Mouse (Mus musculus): ENCODE measurements around the gene Pf4.

Gene Pf4

DNA sequence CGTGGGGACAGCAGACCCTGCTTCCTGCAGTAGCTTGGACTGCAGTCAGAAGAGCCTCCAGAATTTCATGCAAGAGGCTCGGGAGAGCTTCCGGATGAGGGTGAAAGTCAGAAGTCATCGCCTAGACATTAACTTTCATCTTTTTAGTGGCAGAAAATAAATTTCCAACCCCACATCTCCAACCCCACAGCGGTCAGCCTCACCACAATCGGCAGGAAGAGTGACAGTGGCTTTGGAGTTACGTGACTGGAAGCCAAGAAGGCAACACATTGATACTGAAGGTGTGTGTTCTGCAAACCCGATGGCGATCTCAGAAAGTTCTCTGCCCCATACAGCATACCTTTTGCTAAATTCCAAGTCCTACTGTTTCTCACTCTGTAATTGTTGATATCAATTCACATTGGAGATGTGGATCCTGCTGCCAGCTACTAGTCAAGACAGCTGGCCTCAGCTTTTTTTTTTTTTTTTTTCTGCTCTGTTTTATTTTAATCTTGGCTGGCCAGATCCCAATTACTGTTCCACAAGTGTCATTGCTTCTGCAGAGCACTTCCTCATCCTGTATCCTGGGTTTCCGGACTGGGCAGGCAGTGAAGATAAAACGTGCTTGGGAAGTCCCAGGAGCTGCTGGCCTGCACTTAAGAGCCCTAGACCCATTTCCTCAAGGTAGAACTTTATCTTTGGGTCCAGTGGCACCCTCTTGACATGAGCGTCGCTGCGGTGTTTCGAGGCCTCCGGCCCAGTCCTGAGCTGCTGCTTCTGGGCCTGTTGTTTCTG is at the start of gene Pf4:
Gene Pf4, plus strand, starts transcription at position 556 of the 774 bp plus-strand sequence.
- peak; percentile 16 for DNase-seq

DNA sequence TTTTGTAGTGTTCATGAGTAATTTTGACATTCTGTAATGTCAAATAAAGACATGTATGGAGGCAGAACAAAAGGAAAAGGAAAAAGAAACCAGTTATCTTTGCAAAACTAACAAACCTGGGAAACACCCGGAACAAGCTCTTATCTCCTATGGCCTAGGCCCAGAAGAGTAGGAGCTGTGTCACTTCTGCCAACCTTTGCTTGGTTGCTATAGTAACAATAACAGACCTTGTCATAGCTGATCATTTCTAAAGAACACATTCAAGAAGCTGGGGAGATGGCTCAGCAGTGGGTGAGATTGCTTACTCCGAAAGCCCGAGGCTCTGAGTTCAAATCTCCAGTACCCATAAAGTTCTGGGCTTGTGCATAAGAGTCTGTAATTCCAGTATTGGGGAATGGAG is 49.6 kb upstream of the Pf4 start:
- no peak for DNase-seq

DNA sequence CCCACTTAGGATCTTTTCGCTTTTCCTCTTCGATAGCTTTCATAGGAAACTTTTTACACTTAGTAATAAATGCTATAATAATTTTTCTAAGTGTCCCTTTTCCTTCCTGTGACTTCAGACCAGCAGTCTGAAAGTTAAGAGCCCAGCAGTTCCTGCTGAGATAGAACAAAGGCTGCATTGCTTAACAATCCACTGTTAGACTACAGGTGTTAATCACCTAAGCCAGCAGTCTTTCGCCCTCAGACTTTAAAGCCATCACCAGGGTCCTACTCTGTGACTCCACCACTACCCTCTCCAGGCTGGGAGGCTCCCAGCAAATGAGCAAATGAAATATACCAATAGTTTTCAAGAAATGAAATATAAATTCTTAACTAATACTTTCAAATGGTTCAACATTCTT is 44.0 kb upstream of the Pf4 start:
- no peak for DNase-seq

DNA sequence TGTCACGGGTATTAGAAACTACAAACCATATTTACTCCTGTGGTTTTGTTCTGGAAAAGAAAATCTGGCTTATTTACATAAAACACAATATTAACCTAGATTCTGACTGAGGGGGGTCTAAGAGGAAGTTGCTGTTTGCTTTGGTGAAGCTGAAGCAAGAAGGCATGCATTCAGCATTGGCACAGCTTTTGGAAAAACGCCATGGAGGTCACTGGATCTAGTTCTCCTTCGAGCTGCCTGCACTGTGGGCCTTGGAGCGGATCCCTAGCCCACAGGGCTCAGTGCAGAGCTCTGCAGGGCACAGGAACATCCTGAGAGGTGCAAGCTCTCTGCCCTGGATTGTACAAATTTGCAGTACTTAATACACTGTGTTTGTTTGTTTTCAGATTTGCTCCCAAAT is 40.8 kb upstream of the Pf4 start:
- DNase-seq: peak; percentile 25

DNA sequence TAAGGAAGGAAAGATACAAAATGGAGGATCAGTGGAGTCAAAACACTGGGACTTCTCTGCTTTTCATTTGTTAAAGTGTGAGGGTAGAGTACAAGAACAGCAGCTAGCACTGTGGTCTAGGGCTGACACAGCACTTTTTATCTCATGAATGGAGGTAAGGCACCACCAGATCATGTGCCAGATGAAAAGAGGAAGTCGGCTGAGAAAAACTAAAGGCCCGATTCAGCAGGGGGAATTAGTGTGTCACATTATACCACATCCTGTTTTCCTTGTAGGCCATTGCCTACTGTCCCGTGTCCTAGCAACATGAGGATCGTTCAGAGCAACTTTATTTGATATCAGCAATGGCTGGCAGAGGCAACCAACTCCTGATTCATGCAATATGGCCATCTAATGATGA is 30.2 kb upstream of the Pf4 start:
- DNase-seq: no peak

DNA sequence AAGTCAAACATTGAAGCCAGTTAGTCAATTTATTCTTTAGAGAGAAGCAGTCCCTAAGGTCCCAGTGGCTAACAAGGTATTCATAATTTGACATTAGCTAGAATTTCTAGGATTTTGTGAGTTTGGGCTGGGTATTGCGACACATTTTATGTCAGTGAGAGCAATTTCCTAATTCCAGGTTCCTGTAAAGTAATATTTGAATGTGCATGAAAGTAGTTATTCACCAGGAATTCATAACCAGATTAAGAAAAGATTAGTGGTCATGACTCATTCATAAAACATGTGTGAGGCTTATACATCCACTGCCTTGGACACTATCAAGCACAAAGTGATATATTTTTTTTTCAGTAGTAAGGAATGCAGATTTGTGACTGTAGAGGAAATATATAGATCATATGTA is 18.3 kb upstream of the Pf4 start:
- DNase-seq: no peak

DNA sequence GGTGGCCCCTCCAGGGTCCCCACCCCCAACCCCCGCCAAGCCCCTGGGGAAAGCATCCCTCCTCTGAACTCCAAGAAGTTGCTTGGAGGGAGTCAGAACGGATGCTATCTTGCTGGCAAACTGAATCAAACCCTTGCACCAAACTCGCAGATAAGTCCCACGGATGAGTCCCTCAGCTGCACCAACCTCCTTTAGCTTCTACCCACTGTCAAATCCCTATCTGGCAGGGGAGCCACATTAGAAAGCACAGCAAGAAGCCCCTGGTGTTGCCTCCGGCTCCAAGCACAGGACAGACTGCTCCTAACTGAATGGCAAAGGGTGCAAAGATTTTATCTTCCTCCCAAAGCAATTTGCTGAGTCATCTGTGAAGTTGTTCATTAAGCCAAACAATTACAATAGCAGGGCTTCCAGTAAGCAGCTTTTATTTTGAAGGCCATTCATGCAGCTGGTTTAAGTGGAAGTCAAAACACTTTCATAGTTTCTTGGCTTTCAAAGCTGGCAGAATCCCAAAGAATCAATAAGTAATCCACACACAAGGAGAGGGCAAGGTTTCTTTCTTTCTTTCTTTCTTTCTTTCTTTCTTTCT is 14.1 kb upstream of the Pf4 start:
- DNase-seq: no peak

DNA sequence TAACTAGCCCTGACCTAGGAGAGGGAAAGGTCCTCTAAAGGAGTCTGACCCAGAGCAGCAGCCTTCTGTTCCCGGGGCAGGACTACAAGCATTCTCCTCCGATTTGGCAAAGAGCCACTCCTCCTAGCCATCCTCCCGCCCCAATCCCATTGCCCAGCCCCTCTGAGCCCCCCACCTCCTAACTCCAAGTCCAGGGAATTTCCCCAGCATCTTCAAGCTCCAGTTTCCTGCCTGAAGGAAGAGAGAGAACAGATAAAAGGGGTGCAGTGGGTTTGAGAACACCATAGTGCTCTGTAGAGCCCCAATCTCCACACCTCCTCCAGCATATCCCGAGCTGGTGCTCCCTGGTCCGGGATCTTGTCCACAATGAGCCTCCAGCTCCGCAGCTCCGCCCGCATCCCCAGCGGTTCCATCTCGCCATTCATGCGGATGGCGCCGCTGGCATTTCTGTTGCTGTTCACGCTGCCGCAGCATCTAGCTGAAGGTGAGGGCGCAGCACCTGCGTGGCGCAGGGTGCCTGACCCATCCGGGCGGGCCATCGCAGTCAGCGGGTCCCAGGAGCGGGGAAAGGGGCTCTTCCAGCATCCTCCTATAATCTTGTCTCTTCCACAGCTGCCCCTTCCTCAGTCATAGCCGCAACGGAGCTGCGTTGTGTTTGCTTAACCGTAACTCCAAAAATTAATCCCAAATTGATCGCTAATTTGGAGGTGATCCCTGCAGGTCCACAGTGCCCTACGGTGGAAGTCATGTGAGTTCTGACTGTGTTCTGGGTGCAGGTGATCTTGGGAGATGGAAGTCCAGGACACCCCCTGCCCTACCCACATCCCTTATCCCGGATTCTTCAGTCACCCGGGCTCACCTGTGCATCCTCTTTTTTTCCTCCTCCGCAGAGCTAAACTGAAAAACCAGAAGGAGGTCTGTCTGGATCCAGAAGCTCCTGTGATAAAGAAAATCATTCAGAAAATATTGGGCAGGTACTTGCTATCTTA is 12.9 kb upstream of the Pf4 start, which contains the start of gene Cxcl5:
Gene Cxcl5, plus strand, starts transcription at position 284 of the 989 bp plus-strand sequence.
- no peak for DNase-seq

DNA sequence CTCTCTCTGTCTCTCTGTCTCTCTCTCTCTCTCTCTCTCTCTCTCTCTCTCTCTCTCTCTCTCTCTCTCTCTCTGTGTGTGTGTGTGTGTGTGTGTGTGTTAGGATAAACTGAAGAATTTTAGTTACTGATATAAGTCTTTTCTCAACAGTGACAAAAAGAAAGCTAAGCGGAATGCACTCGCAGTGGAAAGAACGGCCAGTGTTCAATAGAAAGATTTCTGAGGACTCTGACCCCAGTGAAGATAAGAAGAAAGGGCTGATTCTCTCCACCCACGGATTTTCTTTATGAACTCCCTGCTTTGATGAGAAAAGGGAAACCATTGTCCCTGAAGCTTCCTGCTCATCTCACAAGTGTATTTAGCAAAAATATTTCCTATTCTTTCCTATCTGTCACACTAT is 11.9 kb upstream of the Pf4 start:
- no peak for DNase-seq

DNA sequence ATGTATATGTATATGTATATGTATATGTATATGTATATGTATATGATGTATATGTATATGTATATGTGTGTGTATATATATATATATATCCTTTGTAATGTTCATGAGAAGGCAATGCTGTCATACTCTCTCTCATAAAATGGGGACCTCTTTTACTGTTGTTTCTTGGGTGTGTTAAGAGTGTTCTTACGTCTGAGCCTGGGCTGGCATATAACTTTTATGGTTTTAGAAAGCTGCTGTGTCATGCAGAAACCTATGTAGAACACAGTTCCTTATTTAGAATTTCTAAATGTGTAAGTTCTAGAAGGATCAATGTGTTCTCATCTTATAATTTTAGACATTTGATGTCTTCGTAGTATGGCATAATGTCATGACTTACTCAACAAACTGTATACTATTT is 11.4 kb upstream of the Pf4 start:
- DNase-seq: no peak

DNA sequence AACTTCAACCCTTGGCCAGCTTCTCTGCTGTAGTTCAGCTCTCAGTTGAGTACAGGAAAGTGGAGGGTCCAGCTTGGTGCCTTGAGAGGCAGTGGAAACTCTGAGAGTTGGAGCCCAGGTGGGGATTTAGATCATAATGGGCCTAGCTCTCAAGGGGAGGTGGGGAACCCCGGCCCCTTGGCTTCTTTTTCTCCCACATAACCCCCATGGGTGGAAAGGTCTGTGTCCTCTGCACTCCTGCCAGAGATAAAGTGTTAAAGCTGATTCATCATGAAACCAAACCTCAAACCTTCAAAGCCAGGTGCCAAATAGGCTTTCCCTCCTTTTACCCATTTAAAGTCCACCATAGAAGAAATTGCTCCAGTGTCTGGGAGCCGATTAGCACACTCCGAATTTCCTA is 10.4 kb upstream of the Pf4 start:
- DNase-seq: no peak

DNA sequence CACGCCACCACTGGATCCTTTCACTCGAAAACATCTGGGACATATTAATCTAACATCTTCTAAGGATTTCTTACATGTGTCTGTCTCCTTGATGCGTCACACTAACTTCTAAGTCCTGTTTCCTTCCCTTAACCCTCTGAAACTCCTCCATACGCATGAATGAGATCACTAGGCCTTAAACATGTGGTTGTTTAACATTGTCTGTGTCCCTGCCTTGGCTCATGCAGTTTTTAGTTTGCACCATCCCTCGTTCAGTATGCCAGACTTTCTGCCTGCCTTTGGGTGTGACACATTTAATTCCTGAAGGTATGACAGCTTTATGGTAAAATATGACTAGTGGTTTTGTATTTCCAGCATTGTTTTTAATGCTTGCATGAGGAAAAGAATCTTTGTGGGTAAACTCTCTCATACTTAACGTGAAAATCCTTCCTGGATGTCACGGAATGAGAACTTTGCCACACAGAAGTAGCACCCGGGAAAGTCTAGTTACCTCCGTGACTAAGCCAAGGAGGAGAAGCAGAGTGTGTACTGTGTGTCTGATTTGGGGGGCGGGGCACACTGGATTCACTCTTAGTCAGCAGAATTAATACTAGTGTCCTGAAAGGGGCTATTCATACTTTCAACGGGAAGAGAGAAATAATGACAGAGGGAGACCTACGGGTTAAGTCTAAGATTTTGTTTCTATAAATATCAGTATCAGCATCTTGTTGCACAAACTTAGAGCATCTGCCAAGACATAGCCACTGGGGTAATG is 8.1 kb upstream of the Pf4 start:
- DNase-seq: no peak

DNA sequence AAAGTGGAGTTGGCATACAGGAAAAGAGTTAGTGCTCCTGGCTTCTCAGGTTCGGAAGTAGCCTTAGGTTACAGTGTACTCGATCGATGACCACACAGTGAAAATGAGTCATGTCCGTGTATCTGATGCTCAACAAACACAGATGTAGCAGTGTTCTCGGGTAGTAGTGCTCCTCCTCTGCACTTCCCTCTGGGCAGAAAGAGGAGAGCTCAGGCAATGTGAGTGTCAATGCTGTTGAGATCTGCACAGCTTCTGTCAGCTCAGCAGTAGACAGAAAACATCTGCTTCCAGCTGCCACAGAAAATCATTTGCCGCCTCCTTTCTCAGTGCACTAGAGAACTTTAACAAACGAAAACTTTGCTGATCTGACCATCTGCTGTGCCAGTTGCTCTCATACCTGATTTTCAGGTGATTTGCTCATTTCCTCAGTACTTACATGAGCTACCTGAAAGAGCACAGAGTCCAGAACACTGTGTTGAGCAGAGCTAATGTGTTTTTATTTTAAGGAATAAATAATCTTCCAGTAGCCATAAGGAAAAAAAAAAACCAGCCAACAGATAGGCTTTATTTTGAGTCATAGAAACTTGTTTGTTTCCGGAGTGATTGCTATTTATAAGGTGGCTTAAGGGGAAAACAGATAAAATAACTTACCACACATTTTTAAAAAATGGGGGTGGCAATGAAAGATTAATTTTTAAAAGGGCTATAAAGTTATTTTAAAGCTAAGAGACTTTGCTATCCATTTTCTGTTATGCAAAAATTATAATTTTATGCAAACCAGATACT is 6.2 kb upstream of the Pf4 start:
- no peak for DNase-seq

DNA sequence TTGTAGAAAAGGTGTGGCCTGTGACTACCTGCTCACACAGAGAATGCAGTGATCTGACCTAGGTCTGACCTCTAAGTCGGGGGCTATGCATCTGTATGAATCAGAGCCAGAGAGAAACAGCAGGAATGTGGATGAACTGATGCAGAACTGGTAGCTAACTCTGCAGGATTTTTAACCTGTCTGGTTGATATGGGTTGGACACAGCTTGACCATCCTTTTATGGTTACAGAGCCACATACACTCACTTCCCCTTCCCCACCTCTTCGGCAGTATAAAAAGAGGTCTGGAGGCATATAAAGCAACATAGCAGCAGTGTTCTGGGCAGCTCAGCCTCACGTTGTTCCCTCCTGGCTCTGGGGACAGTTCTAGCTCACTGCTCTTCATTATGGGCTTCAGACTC is 4.0 kb upstream of the Pf4 start, which contains the start of gene Ppbp:
Gene Ppbp, plus strand, starts transcription at position 301 of the 400 bp plus-strand sequence.
- DNase-seq: no peak

DNA sequence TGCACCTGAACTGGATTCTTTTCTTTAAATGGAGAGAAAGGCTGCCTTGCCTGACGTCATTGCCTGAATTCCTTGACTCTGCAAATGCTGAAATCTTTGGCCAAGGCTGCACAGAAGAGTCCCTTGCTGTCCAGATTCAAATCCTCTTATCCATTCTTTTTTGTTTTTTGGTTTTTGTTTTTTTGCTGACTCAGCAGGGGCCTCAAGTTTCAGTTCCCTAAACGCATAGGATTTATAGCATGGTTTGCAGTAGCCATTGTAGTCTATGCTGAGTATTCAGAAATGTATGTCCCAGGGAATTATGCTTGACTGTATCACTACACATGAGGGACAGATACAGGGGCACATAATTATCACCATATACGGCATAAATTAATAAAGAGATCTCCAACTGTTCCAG is 866 bp upstream of the Pf4 start:
- no peak for DNase-seq

DNA sequence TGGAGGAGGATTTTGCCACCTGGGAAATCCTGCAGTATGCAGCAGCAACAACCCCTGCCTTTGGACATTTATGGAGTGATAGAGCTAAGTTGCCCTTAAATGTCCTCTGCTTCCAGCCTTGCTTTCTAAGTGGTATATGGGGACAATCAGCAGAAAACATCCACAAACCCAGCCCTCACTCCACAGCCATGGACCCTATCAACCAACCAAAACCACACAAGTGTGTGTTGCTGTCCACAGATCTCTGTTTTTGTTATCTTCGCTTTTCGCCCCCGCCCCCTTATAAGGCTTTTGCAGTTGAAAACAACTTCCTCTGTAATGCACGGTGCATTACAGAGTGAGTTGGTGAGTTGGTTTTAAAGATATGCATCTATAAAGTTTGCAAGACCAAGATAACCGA is 3.3 kb downstream of the Pf4 start:
- no peak for DNase-seq

DNA sequence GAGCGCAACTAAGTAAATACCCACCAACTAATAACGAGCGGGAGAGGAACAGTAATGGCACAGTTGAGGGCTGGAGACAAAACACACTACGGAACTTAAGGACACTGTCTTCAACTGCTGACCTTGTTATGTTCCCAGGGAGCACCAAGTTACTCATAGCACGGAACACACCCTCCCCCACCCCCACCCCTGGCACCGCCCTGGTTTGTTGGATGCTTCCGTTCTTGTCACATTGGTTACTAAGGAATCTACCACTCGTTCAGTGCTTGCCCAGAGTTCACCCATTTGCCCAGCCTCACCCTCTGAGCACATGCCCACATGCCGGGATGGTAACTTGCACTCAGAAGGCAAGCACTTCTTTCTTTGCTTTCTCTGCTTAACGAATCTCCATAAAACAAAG is 5.4 kb downstream of the Pf4 start:
- no peak for DNase-seq

DNA sequence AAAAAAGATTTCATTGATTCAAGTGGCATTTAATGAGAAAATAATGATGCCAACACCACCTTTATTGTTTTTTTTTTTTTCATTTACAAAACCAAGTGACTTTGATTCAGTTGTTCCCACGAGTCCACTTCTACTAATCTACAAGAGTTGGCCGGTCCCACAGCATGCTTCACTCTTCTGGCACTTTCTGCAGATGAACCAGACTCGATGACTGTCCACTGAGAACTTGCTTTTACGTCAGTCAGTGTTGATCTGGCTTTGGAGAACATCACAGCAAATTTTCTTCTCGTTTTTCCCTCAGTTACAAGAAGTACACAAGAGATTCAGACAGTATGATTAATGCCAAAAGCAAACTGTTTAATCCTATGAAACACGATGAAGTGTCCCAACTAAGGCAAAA is 6.6 kb downstream of the Pf4 start:
- no peak for DNase-seq

DNA sequence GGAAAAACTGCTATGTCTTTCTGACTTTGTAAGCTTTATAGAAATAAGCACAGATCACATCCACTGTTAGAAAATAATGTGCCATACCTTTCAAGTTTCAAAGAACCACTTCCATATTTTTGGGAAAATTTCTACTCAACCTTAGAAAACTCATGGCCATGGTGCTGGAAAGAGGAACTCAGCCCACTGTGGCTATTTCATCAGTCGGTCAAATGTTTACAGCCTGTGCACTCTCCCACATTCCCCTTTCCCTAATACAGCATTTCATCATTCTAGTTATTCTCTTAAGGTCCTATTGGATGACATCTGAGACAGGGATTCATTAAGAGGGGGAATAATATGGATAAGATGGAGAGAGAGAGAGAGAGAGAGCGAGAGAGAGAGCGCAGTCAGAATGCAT is 11.5 kb downstream of the Pf4 start:
- no peak for DNase-seq

DNA sequence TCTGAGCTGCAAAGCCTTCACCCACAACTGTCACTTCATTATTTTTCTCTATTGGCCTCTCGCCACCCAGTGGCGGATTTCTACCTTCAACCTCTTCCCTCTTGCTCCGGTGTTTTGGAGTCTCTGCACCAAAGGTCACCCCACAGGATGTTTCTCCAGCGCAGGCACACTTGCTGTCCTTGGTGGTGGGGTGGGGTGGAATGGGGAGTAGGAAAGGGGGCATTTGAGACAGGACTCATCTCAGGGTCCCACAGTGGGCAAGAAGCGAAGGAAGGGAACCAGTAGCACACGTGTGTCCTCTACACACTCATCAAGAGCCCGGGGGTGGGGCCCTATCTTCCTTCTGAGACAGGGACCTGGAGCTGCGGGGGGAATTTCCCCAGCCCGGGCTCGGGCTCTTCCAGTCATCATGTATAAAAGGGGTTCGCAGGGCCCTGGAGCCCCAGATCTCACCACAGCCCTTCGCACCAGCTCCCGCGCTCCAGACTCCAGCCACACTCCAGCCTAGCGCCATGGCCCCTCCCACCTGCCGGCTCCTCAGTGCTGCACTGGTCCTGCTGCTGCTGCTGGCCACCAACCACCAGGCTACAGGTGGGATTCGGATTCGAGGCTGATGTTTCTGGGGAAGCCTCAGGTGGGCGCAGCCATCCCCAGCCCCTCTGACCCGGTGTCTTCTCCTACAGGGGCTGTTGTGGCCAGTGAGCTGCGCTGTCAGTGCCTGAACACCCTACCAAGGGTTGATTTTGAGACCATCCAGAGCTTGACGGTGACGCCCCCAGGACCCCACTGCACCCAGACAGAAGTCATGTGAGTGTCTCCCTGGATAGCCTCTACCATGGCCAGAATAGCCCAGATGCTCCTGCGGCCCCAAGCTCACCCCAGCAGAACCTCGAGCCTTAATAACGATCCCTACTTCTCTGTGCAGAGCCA is 13.7 kb downstream of the Pf4 start, which contains the start of gene Cxcl3:
Gene Cxcl3, plus strand, starts transcription at position 445 of the 930 bp plus-strand sequence.
- peak; percentile 53 for DNase-seq

DNA sequence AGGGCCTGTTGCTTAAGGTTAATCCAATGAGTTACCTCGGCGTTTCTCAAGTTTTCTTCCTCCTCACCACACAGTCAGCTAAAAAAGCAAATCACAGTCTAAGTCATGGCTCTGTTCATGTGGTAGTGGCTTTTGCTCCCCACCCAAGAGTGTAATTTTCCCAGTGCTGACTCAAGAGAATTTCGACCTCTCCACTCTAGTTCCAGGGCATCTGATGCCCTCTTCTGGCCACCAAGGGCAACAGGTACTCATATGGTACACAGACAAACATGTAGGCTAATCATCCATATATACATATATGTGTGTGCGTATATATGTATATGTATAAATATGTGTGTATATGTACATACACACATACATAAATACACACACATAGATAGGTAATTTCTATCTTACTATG is 15.9 kb downstream of the Pf4 start:
- DNase-seq: no peak

Data from lung, postnatal 14 days (tissue).